8 mouse cellular contexts compared by ENCODE assay signal in genomic region chr4:143349484-143349906, GRCm38 (mm10). TPM values are rescaled to one million over a fixed set of nuclear protein-coding genes. Genes with fewer than 3 reads are reported as not detected.
DNase-seq lines count a peak whose midpoint lies in the region; ATAC-seq and TF ChIP-seq lines count a peak whose summit lies in the region.

Gene Lrrc38, plus strand, starts transcription at chr4:143349757.

- H3K27ac ChIP-seq in lung, embryonic 14.5 days (ENCODE audit: low read depth): no peak within 1 kb of the TSS
- no peak within 1 kb of the TSS for H3K27ac ChIP-seq in forebrain, postnatal 0 days (ENCODE audit: low read depth, low read length)
- H3K27ac ChIP-seq in intestine, postnatal 0 days (ENCODE audit: low read depth, low read length): no peak within 1 kb of the TSS

- H3K9ac ChIP-seq in lung, embryonic 14.5 days: peak within 1 kb of the TSS; percentile 16; the same call in 1 of the 2 replicates
- H3K9ac ChIP-seq in forebrain, postnatal 0 days: peak within 1 kb of the TSS; percentile 51
- no peak within 1 kb of the TSS for H3K9ac ChIP-seq in intestine, postnatal 0 days (ENCODE audit: low read depth, low read length)

- no peaks in the 10 kb centered on the region for H3K36me3 ChIP-seq in lung, embryonic 14.5 days (ENCODE audit: insufficient read depth)
- no peaks in the 10 kb centered on the region for H3K36me3 ChIP-seq in forebrain, postnatal 0 days (ENCODE audit: insufficient read depth)
- no peaks in the 10 kb centered on the region for H3K36me3 ChIP-seq in intestine, postnatal 0 days (ENCODE audit: control insufficient read depth, insufficient read depth)

- no peak for TF ChIP-seq POLR2A in lung, adult 2 months (IDR thresholded peaks at IDR 0.05; ENCODE audit: borderline replicate concordance, extremely low read depth, low read depth, low read length)

- ATAC-seq in lung, embryonic 14.5 days (ENCODE audit: insufficient read depth): peak; percentile 63
- peak; percentile 53; the same call in 1 of the 2 replicates for ATAC-seq in forebrain, postnatal 0 days
- no peak for ATAC-seq in intestine, postnatal 0 days

- peaks cover 48% of the 10 kb centered on the region for H3K27me3 ChIP-seq in lung, embryonic 14.5 days (ENCODE audit: insufficient read depth, low read length)
- peaks cover 33% of the 10 kb centered on the region for H3K27me3 ChIP-seq in forebrain, postnatal 0 days (ENCODE audit: insufficient read depth, low read length)
- peaks cover 38% of the 10 kb centered on the region for H3K27me3 ChIP-seq in intestine, postnatal 0 days (replicated peaks; ENCODE audit: control insufficient read depth, insufficient read depth, low read length)

- peak within 1 kb of the TSS; percentile 41 for H3K4me3 ChIP-seq in lung, embryonic 14.5 days (ENCODE audit: low read depth, low read length)
- no peak within 1 kb of the TSS for H3K4me3 ChIP-seq in lung, adult 2 months (replicated peaks; ENCODE audit: extremely low read depth, low read depth, low read length)
- peak within 1 kb of the TSS; percentile 43 for H3K4me3 ChIP-seq in forebrain, postnatal 0 days (ENCODE audit: low read depth, low read length)
- peak within 1 kb of the TSS; percentile 38 for H3K4me3 ChIP-seq in intestine, postnatal 0 days (ENCODE audit: low read depth, low read length)

- 0% methylated on average over 19 of the region's 19 CpGs for WGBS in lung, embryonic 14.5 days
- under 1% methylated on average over 19 of the region's 19 CpGs for WGBS in lung, adult 2 months
- WGBS in forebrain, postnatal 0 days: under 1% methylated on average over 19 of the region's 19 CpGs
- WGBS in intestine, postnatal 0 days: under 1% methylated on average over 19 of the region's 19 CpGs

- H3K4me2 ChIP-seq in lung, embryonic 14.5 days: peak within 1 kb of the TSS; percentile 75
- peak within 1 kb of the TSS; percentile 94 for H3K4me2 ChIP-seq in forebrain, postnatal 0 days (ENCODE audit: low read depth)
- peak within 1 kb of the TSS; percentile 67 for H3K4me2 ChIP-seq in intestine, postnatal 0 days (replicated peaks; ENCODE audit: low read depth)

- no peak for TF ChIP-seq CTCF in lung, embryonic 14.5 days (IDR thresholded peaks at IDR 0.05; ENCODE audit: low read depth)
- no peak for TF ChIP-seq CTCF in lung, adult 2 months (IDR thresholded peaks at IDR 0.05; ENCODE audit: insufficient read depth, low read length)
- no peak for TF ChIP-seq CTCF in forebrain, postnatal 0 days (IDR thresholded peaks at IDR 0.05; ENCODE audit: low read depth)
- no peak for TF ChIP-seq CTCF in intestine, postnatal 0 days (IDR thresholded peaks at IDR 0.05; ENCODE audit: low read depth)

- H3K4me1 ChIP-seq in lung, embryonic 14.5 days (ENCODE audit: insufficient read depth): no peaks in the 10 kb centered on the region
- H3K4me1 ChIP-seq in lung, adult 2 months (ENCODE audit: control insufficient read depth, insufficient read depth, low read length): no peaks in the 10 kb centered on the region
- peaks cover 7% of the 10 kb centered on the region; the same call in 1 of the 2 replicates for H3K4me1 ChIP-seq in forebrain, postnatal 0 days (ENCODE audit: insufficient read depth)
- no peaks in the 10 kb centered on the region for H3K4me1 ChIP-seq in intestine, postnatal 0 days (replicated peaks; ENCODE audit: control insufficient read depth, insufficient read depth, low read length)

- peak; percentile 53 for DNase-seq in lung, embryonic 14.5 days
- DNase-seq in lung, adult 2 months: no peak
- DNase-seq in cerebellum, adult 18-20 months: peak; percentile 59 to 66
- DNase-seq in forebrain, postnatal 0 days: peak; percentile 24
- peak; percentile 49 for DNase-seq in neural tube, embryonic 10.5 days (ENCODE audit: extremely low spot score, low spot score)
- no peak for DNase-seq in thymus, postnatal 10 days (ENCODE audit: low spot score in 2 of 2)
- no peak for DNase-seq in layer of hippocampus, adult 9-11 months

- no peaks in the 10 kb centered on the region for H3K9me3 ChIP-seq in lung, embryonic 14.5 days (ENCODE audit: low read depth, low read length)
- no peaks in the 10 kb centered on the region for H3K9me3 ChIP-seq in forebrain, postnatal 0 days (ENCODE audit: low read length)
- H3K9me3 ChIP-seq in intestine, postnatal 0 days (ENCODE audit: control insufficient read depth): no peaks in the 10 kb centered on the region

RNA-seq across cellular contexts. Expression of gene Lrrc38, which starts in this region (rescaled TPM):
- 0.11 TPM in 1 of 2 replicates, not detected in the other for polyA plus RNA-seq in lung, embryonic 14.5 days (2014; fragmentation: Nextera tagmentation; extraction: Ambion mirVana)
- polyA plus RNA-seq in lung, adult 2 months (2012; rRNA removed): 0.07 and 0.25 TPM in 2 replicates
- 0.08 and 0.29 TPM in 2 replicates for total RNA-seq in forebrain, postnatal 0 days (2014; rRNA removed)
- 0.35 and 0.43 TPM in 2 replicates for polyA plus RNA-seq in forebrain, postnatal 0 days (2015; fragmentation: Nextera tagmentation; extraction: Ambion mirVana)
- polyA plus RNA-seq in intestine, postnatal 0 days (2015; fragmentation: Nextera tagmentation; extraction: Ambion mirVana): not detected in 2 replicates

Comparison
In these comparisons a context has a peak if more than half of its experiments do, and no peak if none do; other contexts are left out.
1. Peak in DNase-seq, ATAC-seq, H3K4me3 ChIP-seq, H3K9ac ChIP-seq and H3K4me2 ChIP-seq in lung, embryonic 14.5 days; RNA of the gene not detected or under 1 TPM.
2. Peak in DNase-seq, ATAC-seq, H3K4me3 ChIP-seq, H3K9ac ChIP-seq and H3K4me2 ChIP-seq in forebrain, postnatal 0 days; RNA of the gene not detected or under 1 TPM.
3. DNase-seq: peak in cerebellum, adult 18-20 months (2 of 2) and neural tube, embryonic 10.5 days (single experiment); none in lung, adult 2 months (single experiment), thymus, postnatal 10 days (0 of 2) and layer of hippocampus, adult 9-11 months (single experiment).
4. Peak in every context shown above with its lines, with median percentiles within 50 percentile points of each other: H3K4me2 ChIP-seq.